Comparison of ENCODE assay signal across 8 mouse cellular contexts in the genomic region with DNA sequence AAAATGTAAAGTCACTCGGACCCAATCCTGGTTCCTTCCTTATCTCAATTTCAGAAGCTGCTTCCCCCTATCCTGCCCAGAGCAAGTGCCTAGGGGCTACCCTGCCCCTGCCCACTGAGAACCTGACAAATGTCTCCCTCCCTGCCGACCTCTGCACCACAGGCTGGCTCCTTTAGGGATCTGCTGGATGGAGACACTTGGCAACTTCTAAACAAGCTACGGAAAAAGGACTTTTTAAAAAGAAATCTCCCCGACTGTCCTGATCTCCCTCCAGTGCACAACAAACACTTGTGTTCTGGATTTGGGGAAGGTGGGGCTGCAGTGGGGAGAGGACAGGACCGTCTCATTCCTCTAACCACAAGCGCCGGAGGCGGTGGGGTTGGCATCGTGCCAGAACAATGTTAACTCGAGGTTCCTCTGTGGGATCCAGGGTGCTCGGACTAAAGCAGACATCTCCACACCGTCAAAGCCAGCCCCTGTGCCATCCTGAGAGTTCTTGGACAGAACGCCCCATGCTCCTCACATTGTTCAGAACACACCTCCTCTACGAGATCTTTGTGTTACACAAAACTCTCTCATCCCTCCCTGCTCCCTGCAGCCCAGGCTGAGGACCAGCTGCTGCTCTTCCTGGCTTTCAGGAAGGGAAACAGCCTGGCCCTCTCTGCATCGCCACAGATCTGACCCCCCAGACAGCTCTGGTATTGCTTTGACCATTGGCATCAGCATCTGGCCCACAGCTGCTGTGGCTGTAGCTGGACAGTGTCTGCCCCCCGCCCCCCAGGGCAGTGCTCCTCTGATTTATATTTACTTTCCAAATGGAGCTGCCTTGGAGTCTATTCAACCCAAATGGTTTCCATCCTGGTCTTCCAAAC.
DNase-seq lines count a peak whose midpoint lies in the region; ATAC-seq and TF ChIP-seq lines count a peak whose summit lies in the region.

No protein-coding gene starts in this region.

- 19% methylated on average over 16 of the region's 16 CpGs for WGBS in embryonic facial prominence, embryonic 14.5 days
- WGBS in hindbrain, embryonic 15.5 days = 61% methylated on average over 16 of the region's 16 CpGs
- WGBS in lung, adult 2 months = 40% methylated on average over 16 of the region's 16 CpGs

- ATAC-seq in frontal cortex, adult (ENCODE audit: low TSS enrichment) = peak; percentile 31; the same call in 1 of the 2 replicates
- 0 out of 2 replicates have a peak, but pooled peaks have one; percentile 44 for ATAC-seq in embryonic facial prominence, embryonic 14.5 days (ENCODE audit: low read depth)
- no peak for ATAC-seq in hindbrain, embryonic 15.5 days (ENCODE audit: low FRiP score, low read depth)

- H3K9me3 ChIP-seq in embryonic facial prominence, embryonic 14.5 days (ENCODE audit: control insufficient read depth, low read length) = no peaks in the 10 kb centered on the region
- H3K9me3 ChIP-seq in hindbrain, embryonic 15.5 days = no peaks in the 10 kb centered on the region

- H3K4me3 ChIP-seq in embryonic facial prominence, embryonic 14.5 days (ENCODE audit: low read depth, low read length) = no peak overlapping the region
- H3K4me3 ChIP-seq in hindbrain, embryonic 15.5 days = no peak overlapping the region
- H3K4me3 ChIP-seq in lung, adult 2 months (replicated peaks; ENCODE audit: extremely low read depth, low read depth, low read length) = no peak overlapping the region

- H3K36me3 ChIP-seq in embryonic facial prominence, embryonic 14.5 days (ENCODE audit: control insufficient read depth, insufficient read depth, low read length) = peaks cover 34% of the 10 kb centered on the region
- H3K36me3 ChIP-seq in hindbrain, embryonic 15.5 days = no peaks in the 10 kb centered on the region

- 0 out of 2 replicates have a peak overlapping the region, but pooled peaks have one; percentile 18 for H3K4me2 ChIP-seq in embryonic facial prominence, embryonic 14.5 days (ENCODE audit: low read depth, low read length)
- no peak overlapping the region for H3K4me2 ChIP-seq in hindbrain, embryonic 15.5 days

- TF ChIP-seq POLR2A in lung, adult 2 months (IDR thresholded peaks at IDR 0.05; ENCODE audit: borderline replicate concordance, extremely low read depth, low read depth, low read length) = no peak

- 0 out of 2 replicates have a peak overlapping the region, but pooled peaks have one; percentile 9 for H3K9ac ChIP-seq in embryonic facial prominence, embryonic 14.5 days (ENCODE audit: low read depth, low read length)
- H3K9ac ChIP-seq in hindbrain, embryonic 15.5 days = no peak overlapping the region

- peak overlapping the region; percentile 72 for H3K27ac ChIP-seq in embryonic facial prominence, embryonic 14.5 days (replicated peaks; ENCODE audit: low read depth, low read length)
- H3K27ac ChIP-seq in hindbrain, embryonic 15.5 days (replicated peaks) = 0 out of 2 replicates have a peak overlapping the region, but pooled peaks have one; percentile 10

- no peaks in the 10 kb centered on the region for H3K27me3 ChIP-seq in embryonic facial prominence, embryonic 14.5 days (replicated peaks; ENCODE audit: control insufficient read depth, insufficient read depth, low read length)
- no peaks in the 10 kb centered on the region for H3K27me3 ChIP-seq in hindbrain, embryonic 15.5 days

- peaks cover 19% of the 10 kb centered on the region for H3K4me1 ChIP-seq in embryonic facial prominence, embryonic 14.5 days (ENCODE audit: control insufficient read depth, insufficient read depth, low read length)
- H3K4me1 ChIP-seq in hindbrain, embryonic 15.5 days (replicated peaks) = peaks cover 11% of the 10 kb centered on the region
- peaks cover 8% of the 10 kb centered on the region; the same call in 1 of the 2 replicates for H3K4me1 ChIP-seq in lung, adult 2 months (ENCODE audit: control insufficient read depth, insufficient read depth, low read length)

- no peak for DNase-seq in frontal cortex, postnatal 25 days (ENCODE audit: low spot score in 2 of 2)
- DNase-seq in 3T3-L1 (ENCODE audit: low read depth, low spot score) = peak; percentile 35
- peak; percentile 73 for DNase-seq in embryonic facial prominence, embryonic 14.5 days (ENCODE audit: low spot score)
- DNase-seq in lung, adult 2 months = peak; percentile 42
- DNase-seq in testis, postnatal 14 days (ENCODE audit: low spot score) = peak; percentile 48
- no peak for DNase-seq in spleen, postnatal 4 days (ENCODE audit: low spot score in 2 of 2)

- no peak for TF ChIP-seq CTCF in lung, adult 2 months (IDR thresholded peaks at IDR 0.05; ENCODE audit: insufficient read depth, low read length)

Comparison
In these comparisons a context has a peak if more than half of its experiments do, and no peak if none do; other contexts are left out.
1. DNase-seq: peak in 3T3-L1 (single experiment), embryonic facial prominence, embryonic 14.5 days (single experiment), lung, adult 2 months (single experiment) and testis, postnatal 14 days (single experiment); none in frontal cortex, postnatal 25 days (0 of 2) and spleen, postnatal 4 days (0 of 2).